Mouse (Mus musculus): ENCODE results near the gene Fars2.

Gene Fars2

GRCm38 (mm10) chr13:36117143-36118014 is at the start of gene Fars2, which contains the start of gene Lyrm4:
TSS of gene Fars2 (plus strand) at chr13:36117412.
TSS of gene Lyrm4 (minus strand) at chr13:36117526.
- DNase-seq (ENCODE audit: low read depth, low spot score): peak; percentile 95

- no peak for DNase-seq (ENCODE audit: low read depth, low spot score)
Observed at GRCm38 (mm10) chr13:36074484-36074883, 42.7 kb upstream of the Fars2 start.

DNA sequence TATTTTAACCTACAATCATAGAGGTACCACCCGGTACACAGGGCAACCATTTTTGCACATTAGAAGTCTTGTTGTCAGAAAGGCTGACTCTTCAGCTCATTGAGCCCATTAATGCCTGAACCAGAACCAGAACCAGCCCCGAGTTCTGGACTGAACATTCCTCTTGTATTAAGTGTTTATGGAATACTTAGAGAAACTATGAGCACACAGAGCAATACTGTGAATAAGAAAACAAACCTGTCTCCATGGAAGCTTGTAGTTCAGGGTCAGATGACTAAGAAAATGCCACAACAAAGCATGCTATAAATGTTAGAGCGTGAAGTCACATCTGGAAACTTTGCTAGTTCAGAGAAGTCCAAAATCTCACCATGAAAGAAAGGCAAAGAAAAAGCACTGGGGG is 35.6 kb upstream of the Fars2 start:
- DNase-seq (ENCODE audit: low read depth, low spot score): peak; percentile 67

DNA sequence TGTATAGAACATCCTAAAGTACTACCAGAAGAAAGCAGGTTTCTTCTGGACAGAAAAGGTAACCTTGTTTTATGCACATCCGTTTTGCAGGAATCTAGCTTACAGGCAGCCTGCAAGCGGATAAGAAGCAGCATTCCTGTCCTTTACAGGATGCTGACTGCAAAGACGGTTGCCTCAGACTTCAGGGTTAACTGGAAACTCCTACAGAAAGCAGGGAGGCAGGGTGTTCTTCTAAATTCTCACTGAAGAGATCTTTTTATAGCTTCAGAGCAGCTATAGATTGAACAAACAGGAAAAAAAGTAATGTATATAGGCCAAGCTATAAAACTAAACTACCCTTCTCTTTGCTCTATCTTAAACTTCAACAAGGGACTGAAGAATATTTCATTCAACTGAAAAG is 32.5 kb upstream of the Fars2 start:
- no peak for DNase-seq (ENCODE audit: low read depth, low spot score)

DNA sequence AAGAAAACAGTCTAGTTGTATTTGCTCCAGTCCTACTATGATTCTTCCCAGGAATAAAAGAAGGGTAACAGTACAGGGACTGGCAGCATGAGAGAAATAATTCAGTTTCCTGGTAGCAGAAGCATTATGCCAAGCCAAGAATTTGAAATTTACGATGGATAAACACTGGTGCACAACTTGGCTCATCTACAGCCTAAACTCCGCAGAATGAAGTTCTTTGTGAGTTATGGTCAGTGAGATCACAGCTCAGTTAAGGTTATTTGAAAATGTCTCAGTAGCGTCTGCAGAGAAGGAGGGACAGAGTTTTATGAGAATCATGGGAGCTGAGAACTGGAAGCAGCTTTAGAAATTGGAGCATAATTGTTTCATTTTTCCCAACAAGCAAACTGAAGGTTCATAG is 31.2 kb upstream of the Fars2 start:
- DNase-seq (ENCODE audit: low read depth, low spot score): no peak

- peak; percentile 88 for DNase-seq (ENCODE audit: low read depth, low spot score)
Observed at GRCm38 (mm10) chr13:36086608-36087391, 30.4 kb upstream of the Fars2 start.

DNA sequence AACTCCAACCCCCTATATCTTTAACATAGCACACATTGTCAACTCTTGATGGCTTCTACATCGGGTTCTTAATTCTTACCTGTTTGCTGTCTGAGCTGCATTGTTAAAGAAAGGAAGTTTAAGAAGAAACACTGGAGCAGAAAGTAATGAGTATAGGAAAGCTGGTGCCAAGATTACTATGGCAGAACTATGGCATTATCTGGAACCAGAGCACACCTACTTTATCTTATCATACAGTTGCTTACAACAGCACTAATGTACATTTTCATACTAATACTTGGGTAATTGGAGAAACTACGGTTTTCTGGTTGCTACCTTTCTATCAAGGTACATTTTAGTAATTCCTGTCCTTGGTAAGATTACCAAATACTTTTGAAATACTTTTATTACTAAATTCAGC is 29.8 kb upstream of the Fars2 start:
- no peak for DNase-seq (ENCODE audit: low read depth, low spot score)

GRCm38 (mm10) chr13:36088168-36088567 is 29.0 kb upstream of the Fars2 start:
- DNase-seq (ENCODE audit: low read depth, low spot score): no peak

- DNase-seq (ENCODE audit: low read depth, low spot score): no peak
Observed at GRCm38 (mm10) chr13:36096684-36097383, 20.4 kb upstream of the Fars2 start.

- no peak for DNase-seq (ENCODE audit: low read depth, low spot score)
Observed at GRCm38 (mm10) chr13:36105591-36105990, 11.6 kb upstream of the Fars2 start.

GRCm38 (mm10) chr13:36108528-36108927 is 8.7 kb upstream of the Fars2 start:
- DNase-seq (ENCODE audit: low read depth, low spot score): no peak

GRCm38 (mm10) chr13:36111331-36111730 is 5.9 kb upstream of the Fars2 start:
- no peak for DNase-seq (ENCODE audit: low read depth, low spot score)

DNA sequence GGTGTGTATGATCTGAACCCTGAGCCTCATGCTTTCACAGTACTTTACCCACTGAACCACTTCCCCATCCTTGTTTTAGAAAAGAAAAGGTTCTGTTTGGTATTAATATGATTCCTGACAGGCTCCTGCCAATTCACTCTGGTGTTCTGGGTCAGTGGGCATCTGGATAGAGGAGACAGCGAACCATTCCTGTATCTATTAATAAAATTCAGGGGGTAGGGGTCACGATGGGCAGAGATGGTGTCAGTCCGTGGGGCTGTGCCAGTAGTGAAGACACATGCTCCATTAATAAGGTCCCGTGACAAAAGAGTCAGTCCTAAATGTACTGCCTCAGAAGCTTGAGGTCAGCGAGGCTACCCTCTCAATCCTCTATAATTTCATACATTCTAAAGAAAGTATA is 4.0 kb upstream of the Fars2 start:
- no peak for DNase-seq (ENCODE audit: low read depth, low spot score)

- DNase-seq (ENCODE audit: low read depth, low spot score): peak; percentile 47
Observed at GRCm38 (mm10) chr13:36116520-36117142, 581 bp upstream of the Fars2 start.

GRCm38 (mm10) chr13:36119684-36120083 is 2.5 kb downstream of the Fars2 start:
- DNase-seq (ENCODE audit: low read depth, low spot score): no peak

- DNase-seq (ENCODE audit: low read depth, low spot score): no peak
Observed at GRCm38 (mm10) chr13:36120606-36121005, 3.4 kb downstream of the Fars2 start.

DNA sequence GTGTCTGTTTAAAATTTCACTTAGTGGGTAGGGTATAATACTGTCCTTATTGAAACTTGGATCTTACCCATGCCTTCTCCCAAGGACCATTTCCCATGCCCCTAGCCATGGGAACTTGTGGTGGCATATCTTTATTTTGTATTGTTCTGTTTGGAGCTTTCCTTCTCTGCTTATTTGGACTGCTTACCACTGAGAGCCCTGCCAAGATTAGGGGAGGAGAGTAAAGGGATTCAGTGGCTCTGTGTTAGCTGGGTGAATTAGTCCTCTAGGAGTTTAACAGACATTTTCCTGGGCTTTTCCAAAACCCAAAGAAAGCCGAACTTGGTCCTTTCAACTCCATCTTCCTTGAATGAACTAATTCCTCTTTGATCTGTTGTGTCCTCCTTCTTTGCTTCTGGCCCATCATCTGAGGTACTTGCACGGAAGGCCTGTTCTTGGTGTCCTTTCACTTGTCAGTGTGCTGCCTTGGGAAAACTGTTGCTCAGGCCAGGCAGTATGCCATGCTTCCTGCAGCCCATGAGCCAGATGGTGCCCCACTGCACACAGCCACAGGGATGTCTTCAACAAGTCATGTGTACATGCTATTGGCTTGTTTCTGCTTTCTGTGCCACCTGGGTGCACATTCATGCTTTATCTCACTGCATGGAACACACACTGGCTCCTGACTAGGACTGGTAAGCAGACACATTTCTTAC is 12.3 kb downstream of the Fars2 start:
- no peak for DNase-seq (ENCODE audit: low read depth, low spot score)

DNA sequence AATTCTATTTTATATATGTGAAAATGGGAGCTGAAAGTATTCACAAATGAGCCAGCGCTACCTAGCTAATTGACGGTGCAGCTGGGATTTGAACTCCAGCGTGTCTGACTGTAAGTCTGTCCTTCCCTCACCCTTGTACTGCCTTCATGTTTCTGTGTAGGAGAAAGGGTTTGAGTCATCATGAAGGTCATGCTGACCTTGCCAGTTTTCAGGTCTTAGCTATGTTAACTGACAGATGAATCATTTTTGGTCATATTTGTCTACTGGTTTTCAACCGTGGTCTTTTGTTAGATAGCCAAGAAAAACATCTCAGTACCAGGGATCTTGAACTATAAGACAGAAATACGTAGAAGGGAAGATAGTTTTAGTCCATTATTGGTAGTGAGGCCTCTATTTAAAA is 14.2 kb downstream of the Fars2 start:
- DNase-seq (ENCODE audit: low read depth, low spot score): peak; percentile 72

- no peak for DNase-seq (ENCODE audit: low read depth, low spot score)
Observed at GRCm38 (mm10) chr13:36131992-36132649, 14.9 kb downstream of the Fars2 start.

- DNase-seq (ENCODE audit: low read depth, low spot score): no peak
Observed at GRCm38 (mm10) chr13:36139703-36140102, 22.5 kb downstream of the Fars2 start.

Data from 3T3-L1 (cell line).